Mouse (Mus musculus) spleen, adult 10 weeks (tissue): ENCODE measurements around the gene Zfp422. TPM values are rescaled to one million over a fixed set of nuclear protein-coding genes. Genes with fewer than 3 reads are reported as not detected.

ENCODE experiments used
- polyA plus RNA-seq: library from polyadenylated mRNA; stranded (reverse); fragments of 350-450 nt; fragmentation: Illumina TruSeq; extraction: RNeasy Lipid Tissue Mini Kit (QIAGEN cat#74804); gene quantifications from one replicate; pipeline ENCODE4 v1.2.3, GENCODE M21; 2015; ENCODE audit warnings: low replicate concordance; ENCODE audit not compliant: insufficient read depth

The Zfp422 gene
- polyA plus RNA-seq = 43.1 TPM

GRCm38 (mm10) chr6:116628539-116629171, at the start of gene Zfp422:
Gene Zfp422 (minus strand): TSS chr6:116628999.

DNA sequence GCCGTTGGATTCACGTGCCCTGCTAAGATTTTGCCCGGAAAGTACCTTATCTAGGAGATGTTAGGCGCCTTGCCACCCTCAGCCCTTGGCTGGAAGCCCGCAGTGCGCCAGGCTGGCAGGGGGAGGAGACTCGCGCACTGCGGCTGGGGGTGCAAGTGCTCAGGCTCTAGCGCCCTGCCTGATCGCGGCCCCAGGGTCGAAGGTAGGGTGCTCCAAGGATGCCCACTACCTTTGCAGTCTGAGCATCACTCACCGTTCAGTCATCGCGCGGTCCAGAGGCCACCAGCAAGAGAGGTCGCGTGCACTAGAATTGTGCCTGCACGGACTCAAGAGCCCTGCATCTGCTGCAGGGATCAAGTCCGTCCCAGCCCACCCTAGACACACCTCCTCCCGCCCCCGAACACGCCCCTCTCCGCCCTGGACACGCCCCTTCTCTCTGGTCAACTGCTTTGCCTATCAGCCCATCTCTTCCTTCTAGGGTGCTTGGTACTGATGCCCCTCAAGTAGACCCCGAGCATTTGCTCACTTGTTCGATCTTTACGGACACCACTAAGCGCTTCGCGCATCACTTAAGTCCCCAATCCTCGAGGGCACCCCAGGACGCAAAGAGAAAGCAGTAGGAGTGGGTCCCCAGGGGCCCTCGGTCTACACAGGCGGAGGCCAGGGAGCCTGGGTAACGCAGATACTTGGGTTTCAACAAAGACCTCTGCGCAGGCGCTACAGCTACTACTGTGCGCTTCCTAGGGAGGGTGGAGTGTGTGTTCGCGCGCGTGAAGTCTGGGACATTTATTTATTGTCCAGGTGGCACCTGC, 44.9 kb upstream of the Zfp422 start, which contains the start of gene Rassf4:
Rassf4 (minus strand) TSS at position 482 of the 812 bp plus-strand sequence.

GRCm38 (mm10) chr6:116650406-116650805, 21.6 kb upstream of the Zfp422 start, which contains the start of gene Depp1:
Gene Depp1 (plus strand): TSS chr6:116650609.

GRCm38 (mm10) chr6:116584095-116584494, 44.7 kb downstream of the Zfp422 start, which contains the start of gene Olfr215:
Gene Olfr215 (minus strand): TSS chr6:116584195.

Other genes with a start within 250 kb of the Zfp422 start
- gene Alox5, start 167.8 kb downstream of the Zfp422 start, polyA plus RNA-seq = 2.6 TPM
- not detected for gene Olfr211, start 139.9 kb downstream of the Zfp422 start, polyA plus RNA-seq
- gene Olfr212, start 122.5 kb downstream of the Zfp422 start, polyA plus RNA-seq = not detected
- gene Olfr213, start 90.5 kb downstream of the Zfp422 start, polyA plus RNA-seq = not detected
- gene Gm5580, start 77.9 kb downstream of the Zfp422 start, polyA plus RNA-seq = not detected
- not detected for gene Olfr214, start 74.8 kb downstream of the Zfp422 start, polyA plus RNA-seq
- not detected for gene Olfr215, start 44.8 kb downstream of the Zfp422 start, polyA plus RNA-seq
- 2.1 TPM for gene Depp1, start 21.6 kb upstream of the Zfp422 start, polyA plus RNA-seq
- 55.4 TPM for gene Rassf4, start 45.0 kb upstream of the Zfp422 start, polyA plus RNA-seq
- gene Tmem72, start 87.9 kb upstream of the Zfp422 start, polyA plus RNA-seq = 0.06 TPM